Mouse (Mus musculus): ENCODE measurements around the gene Pm20d1.
"Not testable (repeated sequence)": the region's sequence is repeated elsewhere in the genome, so short reads cannot be mapped to it uniquely, and the experiment has no call there.

Gene Pm20d1

DNA sequence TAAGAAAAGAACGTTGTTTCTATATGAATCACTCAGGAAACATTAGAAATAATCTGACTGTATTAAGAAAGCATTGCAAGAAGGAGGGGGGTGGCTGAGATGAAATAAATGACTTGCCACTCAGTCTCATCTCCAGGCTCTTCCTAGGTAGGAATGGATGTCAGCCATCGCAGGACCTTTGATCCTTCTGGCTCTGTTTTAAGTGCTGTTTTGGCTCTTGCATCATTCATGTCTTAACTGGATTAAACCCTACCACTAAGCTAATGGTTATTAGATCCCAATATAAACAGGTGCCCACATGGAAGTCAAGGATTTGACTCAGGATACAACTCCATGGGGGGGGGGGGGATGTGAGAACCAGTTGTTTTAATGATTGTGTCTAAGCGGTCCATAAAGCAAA, 2.0 kb upstream of the Pm20d1 start:
- DNase-seq: peak; percentile 6

DNA sequence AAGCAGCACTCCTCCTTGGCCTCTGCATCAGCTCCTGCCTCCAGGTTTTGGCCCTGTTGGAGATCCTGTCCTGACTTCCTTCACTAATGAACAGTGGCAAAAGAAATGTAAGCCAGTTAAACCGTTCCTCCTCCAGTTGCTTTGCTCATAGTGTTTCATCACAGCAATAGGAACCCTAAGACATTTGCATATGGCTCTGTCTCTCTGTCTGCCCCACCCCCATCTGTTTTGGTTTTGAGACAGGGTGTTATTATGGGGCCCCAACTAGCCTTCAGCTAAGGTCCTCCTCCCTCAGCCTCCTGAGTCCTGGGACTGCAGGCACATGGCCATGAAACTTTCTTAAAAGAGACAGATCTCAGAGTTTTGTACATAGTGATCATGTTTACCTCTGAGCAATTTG, 2.8 kb downstream of the Pm20d1 start:
- peak; percentile 7 for DNase-seq

DNA sequence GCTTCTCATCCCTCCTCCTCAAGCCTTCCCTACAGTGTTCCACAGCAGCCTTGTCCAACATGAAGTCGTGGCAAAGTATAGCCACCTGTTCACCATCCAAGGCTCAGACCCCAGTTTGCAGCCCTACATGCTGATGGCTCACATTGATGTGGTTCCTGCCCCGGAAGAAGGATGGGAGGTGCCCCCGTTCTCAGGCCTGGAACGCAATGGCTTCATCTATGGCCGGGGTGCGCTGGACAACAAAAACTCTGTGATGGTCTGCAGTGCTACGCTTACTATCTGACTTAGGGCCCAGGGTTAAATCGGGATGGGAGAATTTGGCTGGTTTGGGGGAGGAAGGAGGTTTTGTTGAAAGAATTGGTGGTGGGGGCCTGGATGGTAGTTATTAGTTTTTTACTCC, 3.9 kb downstream of the Pm20d1 start:
- DNase-seq: peak; percentile 1

DNA sequence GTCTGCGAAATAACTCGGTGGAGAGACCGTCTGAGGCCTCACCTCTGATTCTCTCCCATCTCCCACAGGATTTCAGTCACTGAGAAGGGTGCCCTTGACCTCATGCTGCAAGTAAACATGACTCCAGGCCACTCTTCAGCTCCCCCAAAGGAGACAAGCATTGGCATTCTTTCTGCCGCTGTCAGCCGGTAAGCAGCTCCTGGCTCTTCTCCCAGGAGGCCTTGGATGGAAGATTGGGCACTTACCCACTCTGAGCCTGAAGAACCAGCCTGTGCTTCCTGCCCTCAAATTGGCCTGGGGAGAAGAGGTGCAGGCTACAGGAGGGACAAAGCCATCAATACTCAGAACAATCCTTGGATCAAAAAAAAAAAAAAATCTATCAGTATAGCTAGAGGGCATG, 5.5 kb downstream of the Pm20d1 start:
- peak; percentile 0 for DNase-seq

- DNase-seq: no peak
Measured at GRCm38 (mm10) chr1:131804166-131804565, 7.0 kb downstream of the Pm20d1 start.

GRCm38 (mm10) chr1:131808986-131809385, 11.8 kb downstream of the Pm20d1 start:
- no peak for DNase-seq

- DNase-seq: no peak
Measured at GRCm38 (mm10) chr1:131809651-131810050, 12.5 kb downstream of the Pm20d1 start.

DNA sequence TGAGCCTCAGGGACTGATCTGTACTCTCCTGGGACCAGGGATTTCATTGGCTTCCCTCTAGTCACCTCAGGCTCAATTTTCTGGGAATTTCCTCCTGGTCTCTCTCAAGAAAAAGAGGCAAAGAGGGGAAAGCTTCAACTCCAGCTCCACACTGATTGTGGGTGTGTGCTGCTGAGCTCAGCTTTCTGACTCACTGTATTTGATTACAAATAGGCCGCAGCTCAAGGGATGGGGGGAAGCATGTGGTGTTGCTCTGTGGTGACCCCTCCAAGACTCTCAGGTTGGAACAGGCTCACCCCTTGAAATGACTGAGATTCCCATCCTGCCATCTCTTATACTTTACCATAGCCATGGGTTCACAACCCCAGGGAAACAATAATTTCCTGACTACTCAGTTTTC, 14.2 kb downstream of the Pm20d1 start:
- no peak for DNase-seq

DNA sequence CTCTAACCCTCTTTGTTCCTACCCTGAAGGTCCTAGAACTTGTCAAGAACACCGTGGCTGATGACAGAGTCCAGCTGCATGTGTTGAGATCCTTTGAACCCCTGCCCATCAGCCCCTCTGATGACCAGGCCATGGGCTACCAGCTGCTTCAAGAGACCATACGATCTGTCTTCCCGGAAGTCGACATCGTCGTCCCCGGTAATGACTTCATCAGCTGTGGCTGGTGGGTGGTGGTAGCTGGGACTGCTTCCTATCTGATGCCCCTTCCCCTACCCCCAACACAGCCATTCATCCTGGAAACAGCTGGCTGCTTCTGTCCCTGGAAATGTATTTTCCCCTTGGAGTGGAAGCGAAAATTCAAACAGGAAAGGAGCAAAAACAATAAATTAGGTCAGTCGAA, 14.8 kb downstream of the Pm20d1 start:
- DNase-seq: no peak

GRCm38 (mm10) chr1:131812631-131813295, 15.6 kb downstream of the Pm20d1 start:
- no peak for DNase-seq

DNA sequence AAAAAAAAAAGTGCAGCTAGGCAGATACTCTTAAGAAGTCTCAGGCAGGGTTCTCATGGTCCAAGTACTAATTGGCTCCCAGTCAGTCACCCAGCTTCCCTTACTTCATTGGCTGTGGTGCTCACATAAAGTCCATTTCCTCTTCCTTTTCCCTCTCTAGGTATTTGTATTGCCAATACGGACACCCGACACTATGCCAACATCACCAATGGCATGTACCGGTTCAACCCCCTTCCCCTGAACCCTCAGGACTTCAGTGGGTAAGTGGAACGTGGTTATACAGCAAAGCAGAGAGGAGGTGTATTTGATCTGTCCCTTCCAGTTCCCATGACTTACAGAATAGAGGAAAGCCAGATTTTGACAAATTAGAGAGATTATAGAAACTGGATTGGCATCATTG, 16.6 kb downstream of the Pm20d1 start:
- no peak for DNase-seq

- DNase-seq: no peak
Measured at GRCm38 (mm10) chr1:131814191-131814590, 17.0 kb downstream of the Pm20d1 start.

DNA sequence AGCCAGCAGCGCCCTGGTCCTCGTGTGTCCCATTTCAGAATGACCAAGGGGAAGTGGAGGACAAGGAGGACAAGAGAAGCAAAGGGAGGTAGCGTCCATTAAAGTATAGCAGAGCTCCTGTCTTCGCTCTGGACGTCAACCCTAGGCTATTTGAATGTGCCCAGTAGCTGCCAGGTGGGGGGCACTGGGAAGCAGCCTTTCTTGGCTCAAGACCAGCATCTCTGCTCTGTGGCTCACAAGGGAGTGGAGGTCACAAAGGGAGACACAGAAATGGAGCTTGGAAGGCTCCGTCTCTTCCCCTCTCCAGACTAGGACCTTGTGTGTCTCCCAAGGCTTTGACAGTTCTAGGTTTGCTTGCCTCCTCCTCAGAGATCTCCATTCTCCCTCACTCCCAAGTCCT, 19.7 kb downstream of the Pm20d1 start:
- DNase-seq: no peak

- DNase-seq: not testable (repeated sequence)
Measured at GRCm38 (mm10) chr1:131820353-131820752, 23.2 kb downstream of the Pm20d1 start.

- DNase-seq: no peak
Measured at GRCm38 (mm10) chr1:131820887-131821328, 23.7 kb downstream of the Pm20d1 start.

DNA sequence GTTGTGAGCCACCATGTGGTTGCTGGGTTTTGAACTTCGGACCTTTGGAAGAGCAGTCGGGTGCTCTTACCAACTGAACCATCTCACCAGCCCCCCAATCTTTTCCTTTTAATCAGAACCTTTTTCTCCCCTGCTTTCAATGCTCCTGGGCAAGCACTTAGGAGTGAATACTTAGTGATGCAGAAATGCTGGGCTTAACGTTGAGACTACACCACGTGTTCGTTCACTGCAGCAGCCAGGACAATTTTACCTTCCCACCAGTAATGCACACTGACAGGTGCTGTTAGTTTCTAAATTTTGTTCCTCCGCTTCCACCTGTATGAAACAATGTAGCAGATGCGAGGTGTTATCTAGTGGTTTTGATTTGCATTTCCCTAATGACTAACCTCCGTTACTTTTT, 25.1 kb downstream of the Pm20d1 start:
- DNase-seq: no peak

GRCm38 (mm10) chr1:131822856-131823492, 25.8 kb downstream of the Pm20d1 start:
- no peak for DNase-seq

- no peak for DNase-seq
Measured at GRCm38 (mm10) chr1:131823563-131823962, 26.4 kb downstream of the Pm20d1 start.

GRCm38 (mm10) chr1:131824528-131825181, 27.5 kb downstream of the Pm20d1 start:
- no peak for DNase-seq

DNA sequence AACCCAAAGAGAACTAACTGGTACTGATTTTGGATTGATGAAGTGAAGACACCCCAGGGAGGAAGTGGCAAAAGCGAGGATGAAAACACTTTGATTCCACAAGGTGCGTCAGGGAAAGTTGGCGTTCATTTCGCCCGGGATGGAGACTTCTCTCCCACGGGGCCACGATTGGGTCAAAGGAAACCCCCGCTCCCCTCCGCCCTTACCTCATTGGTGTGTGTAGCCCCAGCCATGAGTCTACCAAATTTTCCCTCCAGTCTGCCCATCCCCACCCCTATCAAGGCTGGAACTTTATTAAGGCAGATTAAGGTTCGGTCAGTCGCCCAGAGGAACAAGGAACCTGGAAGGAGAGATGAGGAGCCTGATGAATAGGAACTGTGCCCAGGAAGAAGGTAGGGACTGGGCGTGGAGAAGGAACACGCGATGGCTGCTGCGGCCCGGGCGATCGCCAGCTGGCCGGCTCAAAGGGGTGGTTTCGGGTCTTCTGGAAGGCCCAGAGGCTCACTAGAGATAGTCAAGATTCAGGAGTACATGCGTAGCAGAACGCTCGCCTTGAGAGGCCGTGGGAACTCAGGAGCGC, 30.1 kb downstream of the Pm20d1 start, which contains the start of gene Slc41a1:
Gene Slc41a1 (plus strand): TSS at position 287 of the 580 bp plus-strand sequence.
- no peak for DNase-seq

DNA sequence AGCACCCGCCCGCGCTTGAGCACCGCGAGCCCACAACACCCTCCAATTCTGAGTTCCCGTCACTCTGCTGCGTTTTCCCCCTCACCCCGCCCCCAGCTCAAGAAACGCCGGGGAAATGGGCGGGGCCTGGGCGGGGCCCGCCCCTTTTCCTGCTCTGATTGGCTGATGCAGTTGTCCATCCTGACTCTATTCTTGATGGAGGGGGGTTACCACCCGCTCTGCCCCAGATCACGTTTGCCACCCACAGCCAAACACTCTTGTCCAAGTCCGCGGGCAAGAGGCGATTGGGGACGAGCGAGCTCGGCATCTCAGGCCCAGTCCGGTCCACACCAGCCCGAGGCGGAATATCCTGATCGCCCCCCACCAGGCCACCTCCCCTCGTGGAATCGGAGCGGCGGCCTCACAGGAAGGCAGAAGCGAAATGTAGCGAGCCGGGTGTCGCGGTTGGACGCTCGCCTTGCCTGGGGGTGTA, 30.6 kb downstream of the Pm20d1 start:
- peak; percentile 94 for DNase-seq

GRCm38 (mm10) chr1:131828297-131829126, 31.3 kb downstream of the Pm20d1 start:
- no peak for DNase-seq

DNA sequence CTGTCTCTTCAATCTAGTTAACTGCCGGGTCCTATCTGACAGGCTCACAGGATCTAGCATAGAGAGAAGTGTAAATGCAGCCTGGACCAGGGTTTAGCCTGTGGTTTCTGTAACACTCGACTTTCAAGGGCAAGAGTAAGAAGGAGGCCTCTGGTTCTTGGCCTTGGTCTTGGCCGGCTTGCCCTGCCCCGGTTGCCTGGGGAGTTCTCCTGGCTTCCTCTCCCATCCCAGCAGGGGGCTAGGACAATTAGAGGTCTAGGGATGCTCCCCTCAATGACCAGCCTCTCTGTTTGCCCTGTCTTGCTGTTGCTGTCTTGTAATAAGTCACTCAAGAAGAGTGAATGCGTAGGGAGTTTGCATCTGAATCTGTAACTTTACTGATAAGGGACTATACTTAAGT, 32.1 kb downstream of the Pm20d1 start:
- no peak for DNase-seq
